Mouse (Mus musculus) NIH3T3 (cell line): ENCODE results near the gene Bach2.

Experiments used
- DNase-seq: peaks from one replicate; pipeline ENCODE4 v3.0.0-alpha.2; 2012; ENCODE audit warnings: low read depth

Gene Bach2

GRCm38 (mm10) chr4:32238366-32238854 lies at the start of gene Bach2:
Bach2 (plus strand) TSS chr4:32238804.
- DNase-seq = peak; percentile 94

- DNase-seq = no peak
Measured at GRCm38 (mm10) chr4:32189416-32190036, 49.1 kb upstream of the Bach2 start.

GRCm38 (mm10) chr4:32190506-32190905 lies 48.1 kb upstream of the Bach2 start:
- no peak for DNase-seq

GRCm38 (mm10) chr4:32195945-32196921 lies 42.4 kb upstream of the Bach2 start:
- DNase-seq = peak; percentile 24

DNA sequence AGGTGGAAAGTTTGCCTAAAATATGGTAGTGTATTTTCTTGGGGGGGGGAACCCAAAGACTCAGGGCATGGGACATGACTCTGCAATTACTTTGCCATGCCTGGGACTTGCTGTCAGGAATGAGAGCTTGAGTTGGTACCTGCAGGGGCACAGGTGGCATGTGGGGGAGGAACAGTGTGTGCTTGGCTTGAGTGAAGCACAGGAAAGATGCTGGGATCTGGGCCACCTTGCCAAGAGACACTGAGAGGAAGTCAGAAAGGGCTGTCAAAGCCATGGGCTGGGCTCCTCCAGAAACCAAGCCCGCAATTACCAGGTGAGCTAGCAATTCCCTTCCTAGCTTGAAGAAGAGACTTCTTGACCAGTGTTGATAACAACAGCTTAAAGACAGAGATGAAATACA lies 40.6 kb upstream of the Bach2 start:
- DNase-seq = no peak

DNA sequence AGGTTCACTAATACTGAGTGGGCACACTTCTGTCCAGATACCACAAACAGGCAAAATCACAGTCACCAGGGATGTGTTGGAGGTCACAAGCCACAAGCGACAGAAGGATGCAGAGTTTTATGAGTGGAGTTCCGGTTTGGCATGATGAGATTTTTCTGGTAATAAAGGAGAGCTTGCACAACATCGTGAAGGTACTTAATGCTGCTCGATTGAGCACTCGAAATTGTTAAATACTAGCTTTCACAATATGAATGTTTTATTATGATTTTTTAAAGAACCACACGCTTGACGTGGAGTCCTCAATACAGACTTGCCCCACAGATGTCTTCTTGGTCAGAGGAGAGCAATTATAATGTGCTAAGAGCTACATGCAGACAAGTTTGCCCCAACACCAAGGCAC lies 40.0 kb upstream of the Bach2 start:
- DNase-seq = no peak

DNA sequence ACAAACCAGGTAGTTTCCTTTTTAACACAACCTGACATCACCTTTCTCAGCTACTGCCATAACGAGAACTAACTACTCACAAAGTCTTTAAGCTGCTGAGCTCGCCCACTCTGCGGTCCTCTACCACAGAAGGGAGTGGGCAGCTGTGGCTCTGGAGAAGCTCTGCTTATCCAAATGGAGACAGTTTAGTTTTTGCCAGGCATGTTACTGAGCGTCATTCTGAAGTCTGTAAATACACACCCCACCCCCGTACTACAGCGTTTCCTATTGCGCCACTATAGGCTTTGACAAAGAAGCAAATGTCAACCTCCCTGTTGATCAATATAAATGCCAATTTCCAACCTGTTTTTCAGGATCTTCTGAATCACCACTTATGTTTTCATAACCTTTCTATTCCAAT lies 39.4 kb upstream of the Bach2 start:
- DNase-seq = no peak

DNA sequence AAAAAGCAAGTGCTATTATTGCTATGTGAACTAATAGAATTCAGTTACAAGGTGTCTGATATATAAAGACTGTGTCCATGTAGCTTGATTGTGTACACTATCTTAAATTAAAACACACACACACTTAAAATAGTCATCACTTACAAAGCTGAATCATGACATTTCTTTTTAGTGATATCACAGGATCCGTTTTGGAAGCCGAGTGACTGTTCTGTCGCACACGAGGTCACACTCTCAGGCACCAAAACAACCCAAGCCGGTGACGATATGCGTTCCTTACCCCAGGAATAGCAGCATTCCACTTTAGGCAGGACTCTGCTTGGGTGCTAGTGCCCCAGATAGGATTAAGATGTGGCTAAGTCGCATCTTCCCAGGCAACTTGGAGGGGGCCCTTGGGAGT lies 37.5 kb upstream of the Bach2 start:
- DNase-seq = no peak

GRCm38 (mm10) chr4:32202362-32202761 lies 36.2 kb upstream of the Bach2 start:
- DNase-seq = no peak

GRCm38 (mm10) chr4:32204819-32205218 lies 33.8 kb upstream of the Bach2 start:
- no peak for DNase-seq

DNA sequence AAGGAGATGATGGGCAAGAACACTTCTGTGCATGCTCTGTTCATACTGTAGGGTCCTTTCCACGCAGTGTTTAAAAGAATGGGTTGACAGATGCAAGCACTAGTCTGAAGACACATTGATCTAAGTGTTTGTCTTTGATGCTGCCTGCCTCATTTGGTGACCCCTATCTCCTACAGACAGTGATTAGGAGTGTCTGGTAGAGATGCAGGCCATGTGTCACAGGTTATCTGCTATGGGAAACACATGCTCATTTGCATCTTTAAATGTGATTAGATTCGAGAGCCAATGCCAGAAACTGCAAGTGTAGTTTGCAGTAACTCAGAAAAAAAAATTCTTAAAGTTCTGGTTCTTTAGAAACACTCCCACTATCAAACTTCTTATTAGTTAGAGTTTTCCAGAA lies 32.8 kb upstream of the Bach2 start:
- no peak for DNase-seq

DNA sequence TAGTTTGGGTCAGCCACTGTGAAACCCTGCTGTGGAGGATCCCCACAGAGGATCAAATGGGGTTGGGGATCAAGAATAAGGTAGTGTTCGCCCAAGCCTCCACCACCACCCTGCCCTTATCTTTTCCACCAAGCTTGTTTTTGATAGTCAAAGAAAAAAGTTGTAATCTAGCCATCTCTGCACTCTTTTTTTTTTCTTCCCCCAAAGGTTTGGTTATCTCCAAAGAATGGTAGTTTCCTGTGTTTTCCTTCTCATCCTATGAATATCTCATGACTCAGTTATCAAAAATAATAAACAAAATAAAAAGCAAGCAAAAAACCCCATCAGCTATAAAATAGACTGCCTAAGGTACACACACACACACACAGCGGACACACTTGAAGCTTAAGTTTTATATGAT lies 28.6 kb upstream of the Bach2 start:
- DNase-seq = no peak

GRCm38 (mm10) chr4:32210424-32211184 lies 28.0 kb upstream of the Bach2 start:
- no peak for DNase-seq

GRCm38 (mm10) chr4:32212593-32212992 lies 26.0 kb upstream of the Bach2 start:
- no peak for DNase-seq

- no peak for DNase-seq
Measured at GRCm38 (mm10) chr4:32216466-32216865, 22.1 kb upstream of the Bach2 start.

GRCm38 (mm10) chr4:32217016-32217415 lies 21.6 kb upstream of the Bach2 start:
- no peak for DNase-seq

- DNase-seq = no peak
Measured at GRCm38 (mm10) chr4:32217593-32217992, 21.0 kb upstream of the Bach2 start.

GRCm38 (mm10) chr4:32218371-32218770 lies 20.2 kb upstream of the Bach2 start:
- no peak for DNase-seq

DNA sequence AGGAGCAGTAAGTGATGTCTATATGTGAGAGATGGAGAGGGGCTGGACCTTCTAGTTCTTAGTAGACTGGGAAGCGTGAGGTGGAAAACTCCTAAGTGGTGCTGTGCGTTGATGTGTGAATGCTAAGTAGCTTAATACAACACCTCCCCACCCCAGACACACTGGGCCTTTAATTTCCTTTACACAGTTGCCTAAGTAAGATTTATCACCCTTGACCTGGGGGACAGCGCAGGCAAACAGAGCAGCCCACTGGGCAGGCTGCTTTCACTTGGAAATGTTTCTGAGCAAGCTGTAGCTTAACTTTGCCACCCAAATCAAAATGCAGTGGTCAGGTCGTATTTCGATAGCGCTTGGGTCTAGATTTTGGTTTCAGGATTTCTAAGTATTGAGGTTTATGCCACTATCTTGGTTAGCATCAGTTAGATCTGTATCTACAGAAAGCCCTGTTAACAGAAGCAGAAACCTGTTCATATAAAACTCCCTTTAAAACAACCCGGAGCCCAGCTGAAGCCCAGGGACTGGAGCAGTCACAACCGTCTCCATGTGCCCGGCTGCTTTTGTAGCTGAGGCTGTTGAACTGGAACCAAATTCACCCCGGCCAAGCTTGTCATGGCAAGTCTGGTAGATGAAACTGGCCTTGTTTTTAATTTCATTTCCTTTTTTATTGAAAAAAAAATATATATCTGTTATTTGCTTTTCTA lies 19.0 kb upstream of the Bach2 start:
- DNase-seq = no peak

DNA sequence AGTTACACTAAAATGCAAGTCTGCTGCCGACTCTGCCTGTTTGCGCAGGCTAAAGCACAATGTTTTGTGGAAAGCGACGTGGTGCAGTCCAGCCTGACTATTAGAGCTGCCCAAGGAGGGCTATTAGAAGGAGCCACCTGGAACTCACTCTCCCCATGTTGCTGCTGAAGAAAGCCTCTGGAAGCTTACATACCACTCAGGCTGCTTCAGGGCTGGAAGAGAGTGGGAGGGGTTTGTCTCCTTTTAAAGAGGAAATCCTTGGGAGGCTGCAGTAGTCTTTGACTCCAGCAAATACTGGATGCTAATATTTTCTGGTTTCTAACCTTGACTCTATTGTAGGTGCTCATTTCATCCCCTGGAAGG lies 18.5 kb upstream of the Bach2 start:
- no peak for DNase-seq

- peak; percentile 78 for DNase-seq
Measured at GRCm38 (mm10) chr4:32220961-32221360, 17.6 kb upstream of the Bach2 start.

GRCm38 (mm10) chr4:32223563-32223962 lies 15.0 kb upstream of the Bach2 start:
- no peak for DNase-seq
